Mouse (Mus musculus) limb, embryonic 10.5 days (tissue): ENCODE data around the gene Tmsb10. TPM values are rescaled to one million over a fixed set of nuclear protein-coding genes. Genes with fewer than 3 reads are reported as not detected.

Experiments used
- DNase-seq: peaks from one replicate; pipeline ENCODE4 v3.0.0-alpha.2; 2017; ENCODE audit warnings: low spot score
- H3K27ac ChIP-seq: fragments of 300-500 bp; sonication (generic); 2 replicates; pipeline ENCODE4 v1.5.1; 2016; ENCODE audit warnings: mild to moderate bottlenecking
- H3K27me3 ChIP-seq: fragments of 300-500 bp; sonication (generic); 2 replicates; pipeline ENCODE4 v1.6.1; 2016; ENCODE audit warnings: low read depth, mild to moderate bottlenecking; ENCODE audit not compliant: poor library complexity, severe bottlenecking
- H3K36me3 ChIP-seq: fragments of 300-500 bp; sonication (generic); 2 replicates; pipeline ENCODE4 v1.6.1; 2016; ENCODE audit warnings: mild to moderate bottlenecking, moderate library complexity
- H3K4me1 ChIP-seq: fragments of 300-500 bp; sonication (generic); 2 replicates; pipeline ENCODE4 v1.6.1; 2016
- H3K4me3 ChIP-seq: fragments of 300-500 bp; sonication (generic); 2 replicates; pipeline ENCODE4 v1.5.1; 2016; ENCODE audit warnings: mild to moderate bottlenecking, moderate library complexity
- H3K9me3 ChIP-seq: fragments of 300-500 bp; sonication (generic); replicated peaks from 2 replicates; pipeline ENCODE4 v1.6.1; 2016; ENCODE audit warnings: mild to moderate bottlenecking
- WGBS: fragments of 180-500 bp; shearing (Covaris S2); methylation state at CpG from one replicate; pipeline ENCODE4 v1.1.7; 2016; 5-methylcytosine and 5-hydroxymethylcytosine counted together
- polyA plus RNA-seq: library from polyadenylated mRNA; unstranded; fragments of >200 nt; fragmentation: Nextera tagmentation; extraction: Ambion mirVana; gene quantifications from 2 replicates; pipeline ENCODE4 v1.2.1, GENCODE M21; 2016

Tmsb10 gene
- polyA plus RNA-seq, 1 experiment from 2014 or later, result 2,907 TPM

GRCm38 (mm10) chr6:72921081-72921480 lies 37.5 kb downstream of the Tmsb10 start:
- Histone ChIP-seq H3K27ac (no peak overlapping the region), H3K27me3 (no peaks in the 10 kb centered on the region), H3K4me3 (no peak overlapping the region), H3K9me3 (no peaks in the 10 kb centered on the region), H3K4me1 (no peaks in the 10 kb centered on the region), H3K36me3 (no peaks in the 10 kb centered on the region)
- 91% methylated on average over 3 of the region's 3 CpGs for WGBS
- DNase-seq, result no peak

- 68% methylated on average over 9 of the region's 9 CpGs for WGBS
Observed at GRCm38 (mm10) chr6:72918510-72919033, 40.0 kb downstream of the Tmsb10 start.

GRCm38 (mm10) chr6:72916330-72916729 lies 42.2 kb downstream of the Tmsb10 start:
- Histone ChIP-seq H3K4me3 (no peak overlapping the region), H3K27ac (no peak overlapping the region), H3K9me3 (no peaks in the 10 kb centered on the region), H3K4me1 (no peaks in the 10 kb centered on the region), H3K36me3 (no peaks in the 10 kb centered on the region), H3K27me3 (no peaks in the 10 kb centered on the region)
- DNase-seq, result no peak
- WGBS, result 85% methylated on average over 7 of the region's 7 CpGs

More at GRCm38 (mm10) chr6:72918510-72919033, 40.0 kb downstream of the Tmsb10 start:
- Histone ChIP-seq H3K9me3 (no peaks in the 10 kb centered on the region), H3K4me3 (no peak overlapping the region), H3K36me3 (no peaks in the 10 kb centered on the region), H3K27me3 (no peaks in the 10 kb centered on the region), H3K27ac (no peak overlapping the region), H3K4me1 (no peaks in the 10 kb centered on the region)
- DNase-seq, result no peak

- no peaks in the 10 kb centered on the region for H3K4me1 ChIP-seq
- H3K9me3 ChIP-seq, result no peaks in the 10 kb centered on the region
- no peak overlapping the region for H3K27ac ChIP-seq
- H3K4me3 ChIP-seq, result no peak overlapping the region
- H3K27me3 ChIP-seq, result no peaks in the 10 kb centered on the region
- no peak for DNase-seq
- no peaks in the 10 kb centered on the region for H3K36me3 ChIP-seq
- 89% methylated on average over 6 of the region's 6 CpGs for WGBS
Observed at GRCm38 (mm10) chr6:72914087-72914749, 44.3 kb downstream of the Tmsb10 start.

GRCm38 (mm10) chr6:72911261-72911660 lies 47.3 kb downstream of the Tmsb10 start:
- no peaks in the 10 kb centered on the region for H3K36me3 ChIP-seq
- no peaks in the 10 kb centered on the region for H3K27me3 ChIP-seq
- 69% methylated on average over 4 of the region's 4 CpGs for WGBS
- no peaks in the 10 kb centered on the region for H3K4me1 ChIP-seq
- no peaks in the 10 kb centered on the region; the same call in 1 of the 2 replicates for H3K9me3 ChIP-seq
- no peak overlapping the region for H3K4me3 ChIP-seq
- no peak for DNase-seq
- H3K27ac ChIP-seq, result no peak overlapping the region

Other genes with a start within 250 kb of the Tmsb10 start
- gene Tcf7l1, start 169.5 kb downstream of the Tmsb10 start, polyA plus RNA-seq, result 36.3 and 40.0 TPM in 2 replicates
- 41.6 and 48.5 TPM in 2 replicates for gene Kcmf1, start 58.8 kb downstream of the Tmsb10 start, polyA plus RNA-seq